Mouse (Mus musculus): ENCODE results near the gene Tarbp1. TPM values are rescaled to one million over a fixed set of nuclear protein-coding genes. Genes with fewer than 3 reads are reported as not detected.
"Not testable (repeated sequence)": the region's sequence is repeated elsewhere in the genome, so short reads cannot be mapped to it uniquely, and the experiment has no call there.

The Tarbp1 gene
- polyA plus RNA-seq, 1 experiment = 3.3 TPM

GRCm38 (mm10) chr8:126420834-126421233 lies 54.0 kb downstream of the Tarbp1 start:
- no peak for DNase-seq (ENCODE audit: low read depth)

DNA sequence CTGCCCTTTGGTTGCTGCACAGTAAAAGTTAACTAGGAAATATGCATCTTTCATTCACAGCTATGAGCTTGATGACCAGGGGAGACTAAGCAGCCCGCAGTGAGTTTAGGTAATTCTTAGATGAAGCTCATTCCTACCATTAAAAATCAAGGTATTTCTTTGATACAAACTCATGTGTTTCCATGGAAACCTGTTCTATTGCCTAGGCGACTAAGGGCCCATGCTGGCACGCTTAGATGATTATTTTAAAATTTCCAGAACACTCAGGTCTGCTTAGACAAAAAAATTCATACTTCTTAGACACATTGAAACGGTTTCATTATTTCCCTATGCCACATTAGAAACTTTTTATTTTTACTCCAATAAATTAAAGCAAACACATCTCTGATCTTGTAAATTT lies 69.8 kb downstream of the Tarbp1 start:
- no peak for DNase-seq (ENCODE audit: low read depth)

- not testable (repeated sequence) for DNase-seq (ENCODE audit: low read depth)
These were observed 70.3 kb downstream of the Tarbp1 start for GRCm38 (mm10) chr8:126404550-126404949.

DNA sequence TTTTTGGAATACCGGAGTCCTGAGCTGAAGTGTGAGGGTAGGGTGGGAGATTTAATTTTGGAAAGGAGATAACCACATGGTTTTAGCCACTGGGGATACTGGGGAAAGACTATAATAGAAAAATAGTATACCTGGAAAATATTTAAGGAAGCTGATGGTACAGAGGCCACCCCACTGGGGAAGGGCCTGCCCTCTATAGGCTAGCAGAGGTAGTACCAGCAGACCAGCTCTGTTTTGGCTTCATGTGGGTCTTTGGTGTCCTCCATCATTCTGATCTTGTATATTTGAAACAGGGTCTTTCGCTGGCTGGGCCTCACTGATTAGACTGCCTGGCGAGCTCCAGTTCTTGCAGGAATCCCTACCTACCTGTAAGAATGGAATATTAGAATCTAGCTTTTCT lies 76.5 kb downstream of the Tarbp1 start:
- DNase-seq (ENCODE audit: low read depth) = no peak

- DNase-seq (ENCODE audit: low read depth) = no peak
These were observed 78.9 kb downstream of the Tarbp1 start for GRCm38 (mm10) chr8:126395917-126396316.

DNA sequence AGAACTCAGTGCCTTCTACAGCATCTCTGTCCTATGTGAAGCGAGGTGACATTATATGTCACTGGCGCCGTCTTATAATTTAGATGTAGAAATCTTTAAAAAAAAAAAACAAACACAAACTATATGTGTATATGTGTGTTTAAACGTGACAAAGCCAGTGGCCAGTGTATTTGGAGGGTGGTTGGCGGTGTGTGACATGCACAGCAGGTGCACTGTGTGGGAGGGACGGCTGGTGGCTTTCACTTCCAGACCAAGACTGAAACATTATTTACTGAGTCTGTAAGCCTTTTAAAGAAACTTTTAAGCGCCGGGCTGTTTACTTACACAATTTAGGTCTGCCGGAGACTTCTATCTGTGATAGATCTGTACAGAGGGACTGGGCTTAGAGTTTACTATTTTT lies 79.5 kb downstream of the Tarbp1 start:
- DNase-seq (ENCODE audit: low read depth) = no peak

DNA sequence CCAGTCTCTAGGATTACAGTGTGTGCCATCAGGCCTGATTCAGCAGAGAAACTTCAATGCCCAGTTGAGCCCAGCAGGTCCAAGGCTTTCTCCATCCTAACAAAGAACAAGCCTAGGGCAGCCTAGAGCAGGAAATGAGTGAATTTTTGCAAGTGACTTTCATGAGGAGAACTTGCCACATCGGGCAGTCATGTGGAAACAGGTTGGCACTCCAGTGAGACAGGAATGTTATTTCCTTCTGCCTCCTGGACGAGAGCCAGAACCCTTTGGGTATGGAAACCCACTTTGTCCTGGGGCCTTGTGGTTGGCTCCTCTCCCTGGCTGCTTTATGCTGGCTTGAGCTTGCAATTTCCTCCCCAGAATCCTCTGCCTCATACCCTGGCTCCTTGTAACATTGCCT lies 83.3 kb downstream of the Tarbp1 start:
- peak; percentile 60 for DNase-seq (ENCODE audit: low read depth)

DNA sequence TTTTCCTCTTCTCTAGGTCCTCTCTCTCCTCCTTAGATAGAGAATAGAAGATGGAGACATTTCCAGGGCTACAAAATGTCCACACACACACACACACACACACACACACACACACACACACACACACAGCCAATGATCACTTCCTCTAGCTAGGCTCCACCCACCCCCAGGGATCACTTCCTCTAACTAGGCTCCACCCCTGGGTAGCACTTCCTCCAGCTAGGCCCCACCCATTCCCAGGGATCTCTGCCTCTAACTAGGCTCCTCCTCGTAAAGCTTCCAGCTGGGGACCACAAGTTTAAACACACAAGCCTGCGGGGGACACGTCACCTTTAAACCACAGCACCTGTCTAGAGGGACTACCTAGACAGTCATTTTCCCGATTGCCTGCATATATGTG lies 87.3 kb downstream of the Tarbp1 start:
- no peak for DNase-seq (ENCODE audit: low read depth)

- DNase-seq (ENCODE audit: low read depth) = no peak
These were observed 92.1 kb downstream of the Tarbp1 start for GRCm38 (mm10) chr8:126382749-126383148.

DNA sequence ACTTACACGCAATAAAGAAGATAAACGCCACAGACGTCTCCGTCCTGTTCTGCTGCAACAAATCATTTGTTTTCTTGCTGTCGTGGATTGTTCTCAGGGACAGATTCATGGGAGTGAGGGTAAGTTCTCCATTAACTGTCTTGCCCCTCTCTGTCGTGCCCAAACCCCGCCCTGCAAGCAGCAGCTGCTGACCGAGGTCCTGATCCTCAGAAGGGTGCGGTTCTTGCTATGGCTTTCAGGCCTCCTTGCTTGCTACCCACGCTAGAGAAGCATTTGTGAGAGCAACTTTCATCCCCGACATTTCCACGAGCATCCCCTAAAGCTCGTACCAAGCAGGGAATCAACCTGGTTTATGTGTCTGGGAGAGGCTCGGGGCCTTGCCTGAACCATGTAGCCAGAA lies 92.6 kb downstream of the Tarbp1 start:
- DNase-seq (ENCODE audit: low read depth) = no peak

GRCm38 (mm10) chr8:126381299-126381698 lies 93.6 kb downstream of the Tarbp1 start:
- DNase-seq (ENCODE audit: low read depth) = no peak

- DNase-seq (ENCODE audit: low read depth) = no peak
These were observed 94.7 kb downstream of the Tarbp1 start for GRCm38 (mm10) chr8:126380141-126380540.

DNA sequence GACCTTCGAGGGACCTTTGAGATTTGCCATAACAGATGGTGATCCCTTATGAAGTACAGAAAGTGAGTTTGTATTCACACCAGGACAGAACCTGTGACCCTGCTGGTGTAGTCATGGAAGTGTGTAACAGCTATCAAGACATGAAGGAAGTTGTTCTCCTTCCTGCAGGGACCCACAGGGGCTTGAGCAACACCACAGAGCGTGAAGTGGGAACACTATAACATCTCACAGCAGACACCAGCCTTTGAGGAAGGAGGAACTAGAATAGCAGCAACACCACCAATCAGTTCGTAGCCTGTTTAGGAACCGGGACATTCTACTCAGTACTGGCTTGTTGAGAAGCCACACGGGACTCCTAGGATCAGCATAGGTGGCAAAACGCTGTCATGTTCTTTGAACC lies 95.3 kb downstream of the Tarbp1 start:
- no peak for DNase-seq (ENCODE audit: low read depth)

Other genes starting within 250 kb of the Tarbp1 start
- 0.46 and 1.1 TPM in 2 replicates for gene Slc35f3, start 176.5 kb downstream of the Tarbp1 start, polyA plus RNA-seq (2012; rRNA removed)
- gene Coa6, start 52.5 kb downstream of the Tarbp1 start, polyA plus RNA-seq (2012; rRNA removed) = 32.4 and 33.4 TPM in 2 replicates
- 27.2 and 44.0 TPM in 2 replicates for gene Irf2bp2, start 118.9 kb upstream of the Tarbp1 start, polyA plus RNA-seq (2012; rRNA removed)

Data from gonadal fat pad, adult 2 months (tissue).